ENCODE assay signal across 32 mouse cellular contexts in the genomic region with DNA sequence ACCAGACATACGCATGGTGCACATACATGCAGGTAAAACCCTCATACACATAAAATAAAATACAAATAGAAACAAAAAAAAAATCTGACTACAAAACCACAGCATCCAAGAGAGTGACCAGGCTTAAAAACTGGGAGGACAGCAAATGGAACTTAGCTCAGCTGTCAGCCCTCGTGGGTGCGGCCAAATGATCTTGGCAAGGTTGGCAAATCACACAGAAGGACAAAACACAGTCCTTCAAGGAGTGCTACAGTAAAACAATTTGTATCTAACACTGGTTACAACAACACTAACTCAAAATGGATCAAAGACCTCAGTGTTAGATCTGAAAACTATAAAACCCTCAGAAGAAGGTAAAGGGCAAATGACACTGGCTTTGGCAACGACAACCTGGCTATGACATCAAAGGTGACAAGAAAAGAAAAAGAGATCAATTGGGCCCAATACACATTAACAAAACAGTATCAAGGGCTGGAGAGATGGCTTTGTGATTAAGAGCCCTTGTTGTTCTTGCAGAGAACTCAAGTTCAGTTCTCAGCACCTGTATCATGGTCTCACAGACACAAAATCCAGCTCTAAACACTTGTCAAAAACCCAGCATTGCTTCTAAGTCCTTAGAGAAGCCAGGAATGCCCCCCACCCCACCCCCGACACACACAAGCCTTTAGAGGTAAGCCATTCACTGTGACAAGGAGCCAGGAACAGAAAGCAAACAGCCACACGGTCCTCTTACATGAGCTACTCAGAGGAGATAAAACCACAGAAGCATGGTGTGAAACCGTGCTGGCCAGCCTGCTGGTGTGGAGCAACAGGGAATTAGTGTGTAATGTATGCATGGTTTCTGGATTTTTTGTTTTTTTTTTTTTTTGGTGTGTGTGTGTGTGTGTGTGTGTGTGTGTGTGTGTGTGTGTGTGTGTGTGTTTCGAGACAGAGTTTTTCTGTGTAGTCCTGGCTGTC. TPM values are rescaled to one million over a fixed set of nuclear protein-coding genes. Genes with fewer than 3 reads are reported as not detected.
DNase-seq lines count a peak whose midpoint lies in the region; ATAC-seq and TF ChIP-seq lines count a peak whose summit lies in the region.
"Had no signal": no experiment of that assay in that cellular context is flagged by ENCODE, and none has a peak within 500 bp of the region (broad histone marks: within the 10 kb centered on the region; RNA-seq: fewer than 3 reads in every experiment).

No protein-coding gene starts in this region.

- no peak overlapping the region for H3K4me3 ChIP-seq in lung, postnatal 0 days (ENCODE audit: low read depth, low read length)
- no peak overlapping the region for H3K4me3 ChIP-seq in lung, adult 2 months (replicated peaks; ENCODE audit: extremely low read depth, low read depth, low read length)
- H3K4me3 ChIP-seq in brown adipose tissue, adult 24 weeks (ENCODE audit: insufficient read depth, low read depth, low read length), result no peak overlapping the region
- H3K4me3 ChIP-seq in small intestine, adult 2 months (ENCODE audit: low read depth, low read length), result no peak overlapping the region
- H3K4me3 ChIP-seq in midbrain, postnatal 0 days (ENCODE audit: low read depth, low read length), result no peak overlapping the region
- H3K4me3 ChIP-seq: embryonic facial prominence, embryonic 13.5 days; erythroblast, embryonic 14.5 days; forebrain, embryonic 12.5 days; hindbrain, embryonic 12.5 days; limb, embryonic 10.5 days; liver, embryonic 12.5 days; neural tube, embryonic 12.5 days had no signal

- H3K36me3 ChIP-seq in lung, postnatal 0 days (ENCODE audit: insufficient read depth, low read length), result no peaks in the 10 kb centered on the region
- no peaks in the 10 kb centered on the region for H3K36me3 ChIP-seq in small intestine, adult 2 months (ENCODE audit: control insufficient read depth, insufficient read depth, low read length)
- H3K36me3 ChIP-seq in midbrain, postnatal 0 days (ENCODE audit: insufficient read depth, low read length), result no peaks in the 10 kb centered on the region
- H3K36me3 ChIP-seq: embryonic facial prominence, embryonic 13.5 days; forebrain, embryonic 12.5 days; hindbrain, embryonic 12.5 days; limb, embryonic 10.5 days; liver, embryonic 12.5 days; neural tube, embryonic 12.5 days had no signal

- no peak for TF ChIP-seq EP300 in lung, postnatal 0 days (IDR thresholded peaks at IDR 0.05)

- no peaks in the 10 kb centered on the region for H3K9me3 ChIP-seq in lung, postnatal 0 days (ENCODE audit: low read length)
- H3K9me3 ChIP-seq in midbrain, postnatal 0 days (ENCODE audit: low read length), result no peaks in the 10 kb centered on the region
- H3K9me3 ChIP-seq: embryonic facial prominence, embryonic 13.5 days; forebrain, embryonic 12.5 days; hindbrain, embryonic 12.5 days; limb, embryonic 10.5 days; liver, embryonic 12.5 days; neural tube, embryonic 12.5 days had no signal

- H3K4me2 ChIP-seq in lung, postnatal 0 days (replicated peaks; ENCODE audit: low read depth, low read length), result no peak overlapping the region
- H3K4me2 ChIP-seq in midbrain, postnatal 0 days (ENCODE audit: low read depth, low read length, poor library complexity, severe bottlenecking), result no peak overlapping the region
- H3K4me2 ChIP-seq: embryonic facial prominence, embryonic 13.5 days; forebrain, embryonic 12.5 days; hindbrain, embryonic 12.5 days; liver, embryonic 12.5 days; lung, embryonic 14.5 days; neural tube, embryonic 12.5 days had no signal

- no peak overlapping the region for H3K9ac ChIP-seq in lung, postnatal 0 days (replicated peaks; ENCODE audit: low read depth)
- no peak overlapping the region for H3K9ac ChIP-seq in midbrain, postnatal 0 days (replicated peaks; ENCODE audit: low read length, poor library complexity, severe bottlenecking)
- H3K9ac ChIP-seq: embryonic facial prominence, embryonic 13.5 days; forebrain, embryonic 12.5 days; hindbrain, embryonic 12.5 days; liver, embryonic 12.5 days; lung, embryonic 14.5 days; neural tube, embryonic 12.5 days had no signal

- DNase-seq in lung, postnatal 0 days (ENCODE audit: low spot score), result peak; percentile 27
- no peak for DNase-seq in lung, adult 2 months
- DNase-seq in yolk sac, embryonic 10.5 days (ENCODE audit: low spot score), result no peak
- no peak for DNase-seq in urinary bladder, postnatal 25 days (ENCODE audit: low spot score)
- DNase-seq in midbrain, postnatal 0 days (ENCODE audit: low spot score), result no peak
- DNase-seq: cerebellum, adult 18-20 months; cerebellum, postnatal 36 days; embryo, embryonic 11 days; gastrocnemius, postnatal 36 days; kidney, adult 2 months; lung, embryonic 14.5 days; lung, postnatal 4 days; retina, postnatal 1 day; right cerebral cortex, postnatal 25 days had no signal

- no peaks in the 10 kb centered on the region for H3K27me3 ChIP-seq in lung, postnatal 0 days (replicated peaks; ENCODE audit: insufficient read depth, low read length)
- H3K27me3 ChIP-seq in small intestine, adult 2 months (ENCODE audit: control insufficient read depth, insufficient read depth, low read length), result no peaks in the 10 kb centered on the region
- H3K27me3 ChIP-seq in midbrain, postnatal 0 days (ENCODE audit: insufficient read depth, low read length), result no peaks in the 10 kb centered on the region
- H3K27me3 ChIP-seq: embryonic facial prominence, embryonic 13.5 days; forebrain, embryonic 12.5 days; hindbrain, embryonic 12.5 days; liver, embryonic 12.5 days; neural tube, embryonic 12.5 days had no signal

- TF ChIP-seq CTCF in lung, postnatal 0 days (IDR thresholded peaks at IDR 0.05), result no peak
- no peak for TF ChIP-seq CTCF in lung, adult 2 months (IDR thresholded peaks at IDR 0.05; ENCODE audit: insufficient read depth, low read length)
- TF ChIP-seq CTCF in small intestine, adult 2 months (IDR thresholded peaks at IDR 0.05; ENCODE audit: extremely low read depth, insufficient read length, insufficient replicate concordance, low read depth, low read length), result no peak; the same call in 1 of the 2 replicates
- no peak for TF ChIP-seq CTCF in midbrain, postnatal 0 days (IDR thresholded peaks at IDR 0.05)

- WGBS in lung, postnatal 0 days, result 59% methylated on average over 8 of the region's 8 CpGs
- 66% methylated on average over 8 of the region's 8 CpGs for WGBS in lung, adult 2 months
- 32% methylated on average over 8 of the region's 8 CpGs for WGBS in small intestine, adult 2 months
- 80% methylated on average over 8 of the region's 8 CpGs for WGBS in midbrain, postnatal 0 days

- peak; percentile 26; the same call in 1 of the 2 replicates for ATAC-seq in lung, postnatal 0 days
- no peak for ATAC-seq in midbrain, postnatal 0 days (ENCODE audit: low FRiP score)
- ATAC-seq: liver, embryonic 12.5 days had no signal

- TF ChIP-seq POLR2A in lung, adult 2 months (IDR thresholded peaks at IDR 0.05; ENCODE audit: borderline replicate concordance, extremely low read depth, low read depth, low read length), result no peak
- TF ChIP-seq POLR2A in small intestine, adult 2 months (IDR thresholded peaks at IDR 0.05; ENCODE audit: low read depth, low read length), result no peak

- no peak overlapping the region for H3K27ac ChIP-seq in lung, postnatal 0 days (ENCODE audit: low read length)
- H3K27ac ChIP-seq in brown adipose tissue, adult 24 weeks (replicated peaks; ENCODE audit: low read depth, low read length), result peak overlapping the region; percentile 6
- peak overlapping the region; percentile 21 for H3K27ac ChIP-seq in small intestine, adult 2 months (ENCODE audit: insufficient read depth, low read depth, low read length)
- no peak overlapping the region for H3K27ac ChIP-seq in midbrain, postnatal 0 days (ENCODE audit: low read depth, low read length)
- H3K27ac ChIP-seq: embryonic facial prominence, embryonic 13.5 days; forebrain, embryonic 12.5 days; hindbrain, embryonic 12.5 days; kidney, postnatal 0 days; limb, embryonic 10.5 days; liver, embryonic 12.5 days; neural tube, embryonic 12.5 days had no signal

- H3K4me1 ChIP-seq in lung, postnatal 0 days (ENCODE audit: insufficient read depth, low read depth, low read length), result no peaks in the 10 kb centered on the region
- no peaks in the 10 kb centered on the region for H3K4me1 ChIP-seq in lung, adult 2 months (ENCODE audit: control insufficient read depth, insufficient read depth, low read length)
- H3K4me1 ChIP-seq in brown adipose tissue, adult 24 weeks (ENCODE audit: control insufficient read depth, insufficient read depth, insufficient read length, low read length), result peaks cover 9% of the 10 kb centered on the region
- H3K4me1 ChIP-seq in small intestine, adult 2 months (ENCODE audit: control insufficient read depth, insufficient read depth, insufficient read length, low read length), result peaks cover 29% of the 10 kb centered on the region
- H3K4me1 ChIP-seq in midbrain, postnatal 0 days (ENCODE audit: insufficient read depth, low read length), result no peaks in the 10 kb centered on the region
- H3K4me1 ChIP-seq: embryonic facial prominence, embryonic 13.5 days; forebrain, embryonic 12.5 days; hindbrain, embryonic 12.5 days; liver, embryonic 12.5 days; neural tube, embryonic 12.5 days had no signal

RNA-seq across cellular contexts. Expression of a gene that starts 14.8 kb away (rescaled TPM):
- 8.0 and 8.4 TPM in 2 replicates for polyA plus RNA-seq in lung, postnatal 0 days (2015; fragmentation: Nextera tagmentation; extraction: Ambion mirVana)
- 23.7 and 24.0 TPM in 2 replicates for polyA plus RNA-seq in lung, adult 2 months (2012; rRNA removed)
- polyA plus RNA-seq in brown adipose tissue, adult 24 weeks (2012; ENCODE audit: insufficient read depth, insufficient read length, missing spikeins), result 6.3 and 15.4 TPM in 2 replicates
- 55.2 and 96.2 TPM in 2 replicates for polyA plus RNA-seq in small intestine, adult 2 months (2012; rRNA removed)
- total RNA-seq in midbrain, postnatal 0 days (2014; rRNA removed), result 21.5 and 24.4 TPM in 2 replicates
- 6.8 and 7.2 TPM in 2 replicates for polyA plus RNA-seq in midbrain, postnatal 0 days (2015; fragmentation: Nextera tagmentation; extraction: Ambion mirVana)

RNA-seq across cellular contexts. Expression of a gene that starts 50.3 kb away (rescaled TPM):
- 103 and 112 TPM in 2 replicates for polyA plus RNA-seq in lung, postnatal 0 days (2015; fragmentation: Nextera tagmentation; extraction: Ambion mirVana)
- 116 and 118 TPM in 2 replicates for polyA plus RNA-seq in lung, adult 2 months (2012; rRNA removed)
- polyA plus RNA-seq in brown adipose tissue, adult 24 weeks (2012; ENCODE audit: insufficient read depth, insufficient read length, missing spikeins), result 31.2 and 37.5 TPM in 2 replicates
- 49.3 and 87.5 TPM in 2 replicates for polyA plus RNA-seq in small intestine, adult 2 months (2012; rRNA removed)
- total RNA-seq in midbrain, postnatal 0 days (2014; rRNA removed), result 70.0 and 73.3 TPM in 2 replicates
- 135 and 143 TPM in 2 replicates for polyA plus RNA-seq in midbrain, postnatal 0 days (2015; fragmentation: Nextera tagmentation; extraction: Ambion mirVana)

RNA-seq across cellular contexts. Expression of a gene that starts 54.3 kb away (rescaled TPM):
- not detected in 2 replicates for polyA plus RNA-seq in lung, postnatal 0 days (2015; fragmentation: Nextera tagmentation; extraction: Ambion mirVana)
- 0.12 and 0.55 TPM in 2 replicates for polyA plus RNA-seq in lung, adult 2 months (2012; rRNA removed)
- not detected in 2 replicates for polyA plus RNA-seq in brown adipose tissue, adult 24 weeks (2012; ENCODE audit: insufficient read depth, insufficient read length, missing spikeins)
- 0.15 and 0.25 TPM in 2 replicates for polyA plus RNA-seq in small intestine, adult 2 months (2012; rRNA removed)
- total RNA-seq in midbrain, postnatal 0 days (2014; rRNA removed), result 19.3 and 20.0 TPM in 2 replicates
- polyA plus RNA-seq in midbrain, postnatal 0 days (2015; fragmentation: Nextera tagmentation; extraction: Ambion mirVana), result 16.5 and 26.5 TPM in 2 replicates
- total RNA-seq: adrenal gland, adult 18-20 months; gastrocnemius, adult 18-20 months; gastrocnemius, postnatal 36 days; heart, postnatal 25 days had no signal
- polyA plus RNA-seq: erythroblast, embryonic 14.5 days; heart, embryonic 14.5 days; kidney, adult 2 months; liver, embryonic 12.5 days had no signal

RNA-seq across cellular contexts. Expression of a gene that starts 55.2 kb away (rescaled TPM):
- not detected in 2 replicates for polyA plus RNA-seq in lung, postnatal 0 days (2015; fragmentation: Nextera tagmentation; extraction: Ambion mirVana)
- polyA plus RNA-seq in lung, adult 2 months (2012; rRNA removed), result not detected in 2 replicates
- polyA plus RNA-seq in brown adipose tissue, adult 24 weeks (2012; ENCODE audit: insufficient read depth, insufficient read length, missing spikeins), result not detected in 2 replicates
- polyA plus RNA-seq in small intestine, adult 2 months (2012; rRNA removed), result not detected in 2 replicates
- total RNA-seq in midbrain, postnatal 0 days (2014; rRNA removed), result 0.16 and 0.33 TPM in 2 replicates
- polyA plus RNA-seq in midbrain, postnatal 0 days (2015; fragmentation: Nextera tagmentation; extraction: Ambion mirVana), result 0.69 and 0.82 TPM in 2 replicates
- total RNA-seq: adrenal gland, adult 18-20 months; gastrocnemius, adult 18-20 months; gastrocnemius, postnatal 36 days; heart, adult 8-10 months; heart, postnatal 25 days had no signal
- polyA plus RNA-seq: embryonic facial prominence, embryonic 13.5 days; erythroblast, embryonic 14.5 days; heart, embryonic 14.5 days; kidney, adult 2 months; liver, embryonic 12.5 days; lung, embryonic 14.5 days; spleen, adult 2 months; stomach, embryonic 14.5 days; thymus, postnatal 0 days had no signal

Comparison
In these comparisons a context has a peak if more than half of its experiments do, and no peak if none do; other contexts are left out.
1. H3K27ac ChIP-seq: peak in brown adipose tissue, adult 24 weeks (single experiment) and small intestine, adult 2 months (single experiment); none in lung, postnatal 0 days (single experiment) and midbrain, postnatal 0 days (single experiment).
2. RNA of a gene that starts 54.3 kb away (polyA plus RNA-seq): 16.5 to 26.5 TPM in midbrain, postnatal 0 days; 0.15 to 0.25 TPM in small intestine, adult 2 months, 0.12 to 0.55 TPM in lung, adult 2 months, not detected in lung, postnatal 0 days and not detected in brown adipose tissue, adult 24 weeks; every median in the first group is over 10 times any median in the second.